Mouse (Mus musculus) bone marrow macrophage, adult 2 months (primary cell): ENCODE data around the gene Chmp1a. TPM values are rescaled to one million over a fixed set of nuclear protein-coding genes. Genes with fewer than 3 reads are reported as not detected.
A peak's percentile ranks its signal among the peaks of the same experiment; 100 is the strongest.
"Not testable (repeated sequence)": the region's sequence is repeated elsewhere in the genome, so short reads cannot be mapped to it uniquely, and the experiment has no call there.

Experiments
- H3K27ac ChIP-seq: 2 replicates; pipeline ENCODE4 v1.5.1; 2012; ENCODE audit warnings: low read depth, low read length; ENCODE audit not compliant: insufficient read depth
- H3K4me1 ChIP-seq: 2 replicates; pipeline ENCODE4 v1.6.1; 2012; ENCODE audit warnings: low read length; ENCODE audit not compliant: control insufficient read depth, insufficient read depth
- H3K4me3 ChIP-seq: 2 replicates; pipeline ENCODE4 v1.5.1; 2012; ENCODE audit warnings: mild to moderate bottlenecking, low read length, moderate library complexity; ENCODE audit not compliant: insufficient read depth
- CTCF ChIP-seq: IDR thresholded peaks from 2 replicates; pipeline ENCODE4 v1.5.1; 2012; ENCODE audit warnings: low read depth, mild to moderate bottlenecking, low read length, moderate library complexity
- POLR2A ChIP-seq: IDR thresholded peaks from 2 replicates; pipeline ENCODE4 v1.6.1; 2012; ENCODE audit warnings: mild to moderate bottlenecking, low read depth, low read length, borderline replicate concordance
- polyA plus RNA-seq: library from polyadenylated mRNA; stranded (reverse); fragments of >200 nt; gene quantifications from 2 replicates; pipeline ENCODE4 v1.2.4, GENCODE M21; 2012; ENCODE audit not compliant: missing spikeins, insufficient read depth, insufficient read length

Gene Chmp1a
- polyA plus RNA-seq, 1 experiment: 102 TPM

DNA sequence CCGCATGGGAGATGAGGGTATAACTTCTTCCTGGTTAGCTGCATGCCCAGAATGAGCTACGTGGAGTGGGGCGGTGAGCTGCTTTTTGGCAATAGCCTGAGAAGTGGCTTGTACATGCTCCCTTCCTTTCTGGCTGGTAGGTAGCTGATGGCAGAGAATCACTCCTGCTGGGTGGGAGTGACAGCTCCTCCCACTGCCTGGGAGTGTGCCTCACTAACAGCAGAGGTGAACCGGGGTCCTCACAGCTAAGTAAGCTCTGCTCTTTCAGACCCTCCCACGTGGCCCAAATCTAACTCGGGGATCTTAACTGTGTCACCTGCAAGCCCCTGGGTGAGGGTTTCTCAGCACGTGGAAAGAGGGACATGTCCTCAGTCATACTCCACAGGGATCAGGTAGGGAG lies 20.0 kb upstream of the Chmp1a start:
- H3K4me1 ChIP-seq: no peaks in the 10 kb centered on the region
- H3K4me3 ChIP-seq: no peak overlapping the region
- TF ChIP-seq POLR2A: no peak
- TF ChIP-seq CTCF: no peak
- no peak overlapping the region for H3K27ac ChIP-seq

- no peak overlapping the region for H3K4me3 ChIP-seq
- TF ChIP-seq POLR2A: no peak
- no peak for TF ChIP-seq CTCF
- H3K4me1 ChIP-seq: no peaks in the 10 kb centered on the region
- no peak overlapping the region for H3K27ac ChIP-seq
These were observed 19.2 kb upstream of the Chmp1a start for GRCm38 (mm10) chr8:123231742-123232141.

DNA sequence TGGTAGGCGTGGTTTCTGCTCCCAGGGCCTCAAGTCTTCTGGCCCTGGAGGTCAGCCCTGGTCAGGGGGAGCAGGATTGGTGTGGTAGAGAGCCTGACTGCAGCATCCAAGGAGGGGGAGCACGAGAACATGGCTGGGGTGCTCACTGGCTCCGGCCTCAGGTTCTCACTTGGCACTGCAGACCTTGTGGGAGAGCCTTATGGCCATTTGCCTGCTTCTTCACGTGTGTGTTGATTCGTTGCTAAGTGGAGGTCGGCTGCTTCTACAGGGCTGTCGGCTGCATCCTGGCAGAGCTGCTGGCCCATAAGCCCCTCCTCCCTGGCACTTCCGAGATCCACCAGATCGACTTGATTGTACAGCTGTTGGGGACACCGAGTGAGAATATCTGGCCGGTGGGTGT lies 17.8 kb upstream of the Chmp1a start:
- H3K4me1 ChIP-seq, H3K4me3 ChIP-seq, H3K27ac ChIP-seq: not testable (repeated sequence)

GRCm38 (mm10) chr8:123228416-123228815 lies 15.9 kb upstream of the Chmp1a start:
- H3K27ac ChIP-seq: no peak overlapping the region
- H3K4me1 ChIP-seq: no peaks in the 10 kb centered on the region
- no peak overlapping the region for H3K4me3 ChIP-seq
- TF ChIP-seq CTCF (no peak), POLR2A (no peak)

DNA sequence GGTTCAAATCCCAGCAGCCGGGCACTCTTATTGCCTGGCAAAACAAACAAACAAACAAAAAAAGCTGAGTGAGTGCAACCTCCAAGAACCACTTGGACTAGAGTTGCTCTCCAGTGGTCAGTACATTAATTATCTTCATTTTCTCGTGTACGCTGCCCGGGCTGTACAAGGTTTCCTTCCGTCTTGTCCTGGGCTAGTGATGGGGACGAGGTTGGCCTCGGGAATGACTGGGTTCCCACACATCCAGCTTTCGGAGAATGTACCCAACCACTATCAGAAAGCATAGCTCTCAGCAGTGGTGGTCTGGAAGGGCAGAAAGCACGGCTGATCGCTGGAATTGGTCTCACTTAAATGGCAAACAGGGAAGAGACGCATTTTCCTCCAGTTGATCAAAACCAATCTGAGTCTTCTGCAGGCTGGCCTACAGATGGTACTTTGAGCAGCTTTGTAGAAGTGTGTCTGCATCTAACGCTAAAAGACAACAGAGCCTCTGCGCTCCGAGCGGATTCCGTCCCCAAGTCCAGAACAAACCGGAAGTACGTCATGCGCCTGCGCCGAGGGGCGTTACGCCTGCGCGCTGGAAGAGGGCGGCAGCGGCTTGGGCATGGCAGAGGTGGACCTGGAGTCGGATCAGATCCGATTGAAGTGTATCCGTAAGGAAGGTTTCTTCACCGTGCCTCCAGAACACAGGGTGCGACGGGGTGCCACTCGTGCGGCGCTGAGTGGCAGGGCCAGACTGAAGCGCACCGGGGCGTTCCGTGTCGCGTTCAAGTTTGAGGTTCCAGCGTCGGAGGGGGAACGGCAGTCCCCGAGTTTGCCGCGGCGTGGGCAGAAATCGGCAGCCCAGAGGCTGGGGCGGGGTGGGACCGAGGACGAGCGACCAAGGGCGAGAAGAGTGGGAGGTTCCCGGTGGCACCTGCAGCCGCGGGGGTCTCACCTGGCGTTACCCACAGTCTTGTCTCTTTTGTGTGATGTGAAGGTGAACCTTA lies 12.0 kb upstream of the Chmp1a start, which contains the start of gene Cdk10:
Gene Cdk10, plus strand, starts transcription at position 565 of the 989 bp plus-strand sequence.
- Histone ChIP-seq H3K27ac (peak within 1 kb of the TSS; percentile 72), H3K4me3 (peak within 1 kb of the TSS; percentile 68), H3K4me1 (peaks cover 6% of the 10 kb centered on the region)
- TF ChIP-seq CTCF (no peak), POLR2A (no peak; the same call in 1 of the 2 replicates)

- TF ChIP-seq CTCF (no peak), POLR2A (no peak)
- Histone ChIP-seq H3K4me1 (peaks cover 6% of the 10 kb centered on the region), H3K4me3 (no peak overlapping the region), H3K27ac (peak overlapping the region; percentile 53)
These were observed 8.4 kb upstream of the Chmp1a start for GRCm38 (mm10) chr8:123220917-123221316.

GRCm38 (mm10) chr8:123215430-123215829 lies 2.9 kb upstream of the Chmp1a start:
- Histone ChIP-seq H3K4me3 (no peak overlapping the region), H3K4me1 (peaks cover 10% of the 10 kb centered on the region), H3K27ac (no peak overlapping the region)
- TF ChIP-seq CTCF (no peak), POLR2A (no peak)

- Histone ChIP-seq H3K4me3 (peak overlapping the region; percentile 96), H3K4me1 (peaks cover 9% of the 10 kb centered on the region), H3K27ac (no peak overlapping the region)
- no peak for TF ChIP-seq CTCF
- no peak for TF ChIP-seq POLR2A
These were observed 682 bp upstream of the Chmp1a start for GRCm38 (mm10) chr8:123213118-123213772.

- peaks cover 9% of the 10 kb centered on the region for H3K4me1 ChIP-seq
- H3K27ac ChIP-seq: no peak overlapping the region
- peak overlapping the region; percentile 96 for H3K4me3 ChIP-seq
- no peak for TF ChIP-seq CTCF
- no peak for TF ChIP-seq POLR2A
These were observed 687 bp downstream of the Chmp1a start for GRCm38 (mm10) chr8:123211876-123212275.

GRCm38 (mm10) chr8:123203571-123203970 lies 9.0 kb downstream of the Chmp1a start:
- TF ChIP-seq CTCF: no peak
- Histone ChIP-seq H3K4me1 (no peaks in the 10 kb centered on the region), H3K27ac (no peak overlapping the region), H3K4me3 (no peak overlapping the region)
